Mouse (Mus musculus) C2C12 (cell line): ENCODE results near the gene Gpc6. TPM values are rescaled to one million over a fixed set of nuclear protein-coding genes. Genes with fewer than 3 reads are reported as not detected.

Source experiments
- H3K27me3 ChIP-seq: one replicate; pipeline ENCODE4 v1.6.1; 2011; ENCODE audit not compliant: control insufficient read depth, insufficient read depth, insufficient read length
- H3K36me3 ChIP-seq: one replicate; pipeline ENCODE4 v1.6.1; 2011; ENCODE audit not compliant: control insufficient read depth, insufficient read depth
- H3K4me3 ChIP-seq: one replicate; pipeline ENCODE4 v1.5.1; 2011; ENCODE audit warnings: mild to moderate bottlenecking, control low read depth; ENCODE audit not compliant: poor library complexity, insufficient read depth, severe bottlenecking
- H3K79me2 ChIP-seq: one replicate; pipeline ENCODE4 v1.6.1; 2011; ENCODE audit not compliant: control insufficient read depth, insufficient read depth
- H3K79me3 ChIP-seq: one replicate; pipeline ENCODE4 v1.6.1; 2011; ENCODE audit warnings: low read depth, control low read depth
- H3ac ChIP-seq: one replicate; pipeline ENCODE3; 2011; ENCODE audit warnings: low read depth; ENCODE audit not compliant: control insufficient read depth, insufficient read length
- CEBPB ChIP-seq: IDR thresholded peaks from one replicate; pipeline ENCODE4 v1.6.1; 2011; ENCODE audit warnings: low read depth, mild to moderate bottlenecking, control low read depth, moderate library complexity
- CTCF ChIP-seq: IDR thresholded peaks from one replicate; pipeline ENCODE4 v1.5.1; 2011; ENCODE audit not compliant: control insufficient read depth, insufficient read depth, insufficient read length
- FOSL1 ChIP-seq: IDR thresholded peaks from one replicate; pipeline ENCODE4 v1.8.0; 2011; ENCODE audit warnings: mild to moderate bottlenecking, low read length; ENCODE audit not compliant: poor library complexity, insufficient read depth, severe bottlenecking
- MAX ChIP-seq: IDR thresholded peaks from one replicate; pipeline ENCODE4 v1.6.1; 2011; ENCODE audit warnings: mild to moderate bottlenecking, control low read depth
- MYOD1 ChIP-seq: IDR thresholded peaks from one replicate; pipeline ENCODE4 v1.6.1; 2011; ENCODE audit warnings: low read depth; ENCODE audit not compliant: control insufficient read depth, insufficient read length
- MYOG ChIP-seq: IDR thresholded peaks from one replicate; pipeline ENCODE4 v1.6.1; 2011; ENCODE audit not compliant: control insufficient read depth, insufficient read length; ENCODE audit errors: extremely low read depth
- USF1 ChIP-seq: IDR thresholded peaks from one replicate; pipeline ENCODE4 v1.6.1; 2011; ENCODE audit warnings: low read depth, mild to moderate bottlenecking, control low read depth, moderate library complexity
- polyA plus RNA-seq: library from polyadenylated mRNA; unstranded; fragments of >200 nt; fragmentation: generic; extraction: Trizol; gene quantifications from one replicate; pipeline ENCODE4 v1.2.1, GENCODE M21; 2012; ENCODE audit warnings: missing spikeins

The Gpc6 gene
- polyA plus RNA-seq, 1 experiment, result 9.6 TPM

- Histone ChIP-seq H3K79me3 (no peaks in the 10 kb centered on the region), H3K27me3 (no peaks in the 10 kb centered on the region), H3K79me2 (no peaks in the 10 kb centered on the region), H3K4me3 (no peak overlapping the region), H3ac (no peak overlapping the region), H3K36me3 (no peaks in the 10 kb centered on the region)
- no peak for TF ChIP-seq MYOG
- no peak for TF ChIP-seq USF1
- TF ChIP-seq CEBPB, result no peak
- no peak for TF ChIP-seq CTCF
- TF ChIP-seq FOSL1, result no peak
- TF ChIP-seq MYOD1, result no peak
- no peak for TF ChIP-seq MAX
These were observed 993.6 kb downstream of the Gpc6 start for GRCm38 (mm10) chr14:117918724-117919123.

GRCm38 (mm10) chr14:117919612-117920011, 994.5 kb downstream of the Gpc6 start:
- Histone ChIP-seq H3K79me3 (no peaks in the 10 kb centered on the region), H3K79me2 (no peaks in the 10 kb centered on the region), H3ac (no peak overlapping the region), H3K36me3 (no peaks in the 10 kb centered on the region), H3K4me3 (no peak overlapping the region), H3K27me3 (no peaks in the 10 kb centered on the region)
- TF ChIP-seq MYOG (no peak), FOSL1 (no peak), USF1 (no peak), MAX (no peak), CTCF (no peak), CEBPB (no peak)

DNA sequence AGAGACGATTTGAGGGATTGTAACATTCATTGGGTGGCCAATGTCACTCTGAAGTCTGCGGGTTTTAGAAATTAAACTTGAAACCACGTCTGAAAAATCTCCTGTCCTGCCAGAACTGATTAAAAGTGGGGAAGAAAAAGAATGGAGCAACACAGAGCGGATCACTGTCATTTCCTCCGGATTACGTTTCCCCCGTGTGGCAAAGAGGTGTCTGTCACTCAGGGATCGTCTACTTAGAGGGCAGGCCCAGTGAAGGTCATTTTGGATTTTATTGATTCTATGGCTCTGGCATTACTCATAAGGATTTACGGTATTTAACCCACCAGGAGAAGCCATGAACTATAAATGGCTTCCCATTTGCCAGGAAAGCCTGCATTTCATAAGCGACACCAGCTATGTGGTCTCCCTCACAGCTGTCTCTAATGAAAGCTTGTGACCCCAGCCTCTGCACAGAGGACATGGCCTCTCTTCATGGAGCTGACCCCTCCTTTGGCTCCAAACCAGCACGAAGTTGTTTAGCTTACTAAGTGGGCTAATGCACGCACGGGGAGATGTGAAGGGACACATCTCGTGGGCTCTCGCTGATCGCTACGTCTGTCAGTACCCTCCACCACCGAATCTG, 996.4 kb downstream of the Gpc6 start:
- Histone ChIP-seq H3K4me3 (no peak overlapping the region), H3K79me2 (no peaks in the 10 kb centered on the region), H3ac (no peak overlapping the region), H3K79me3 (no peaks in the 10 kb centered on the region), H3K36me3 (no peaks in the 10 kb centered on the region), H3K27me3 (no peaks in the 10 kb centered on the region)
- TF ChIP-seq USF1 (no peak), MAX (no peak), MYOG (no peak), CEBPB (no peak), FOSL1 (no peak), MYOD1 (no peak), CTCF (no peak)

GRCm38 (mm10) chr14:117923667-117924066, 998.6 kb downstream of the Gpc6 start:
- Histone ChIP-seq H3K79me3 (no peaks in the 10 kb centered on the region), H3K79me2 (no peaks in the 10 kb centered on the region), H3ac (no peak overlapping the region), H3K4me3 (no peak overlapping the region), H3K36me3 (no peaks in the 10 kb centered on the region), H3K27me3 (no peaks in the 10 kb centered on the region)
- no peak for TF ChIP-seq CEBPB

DNA sequence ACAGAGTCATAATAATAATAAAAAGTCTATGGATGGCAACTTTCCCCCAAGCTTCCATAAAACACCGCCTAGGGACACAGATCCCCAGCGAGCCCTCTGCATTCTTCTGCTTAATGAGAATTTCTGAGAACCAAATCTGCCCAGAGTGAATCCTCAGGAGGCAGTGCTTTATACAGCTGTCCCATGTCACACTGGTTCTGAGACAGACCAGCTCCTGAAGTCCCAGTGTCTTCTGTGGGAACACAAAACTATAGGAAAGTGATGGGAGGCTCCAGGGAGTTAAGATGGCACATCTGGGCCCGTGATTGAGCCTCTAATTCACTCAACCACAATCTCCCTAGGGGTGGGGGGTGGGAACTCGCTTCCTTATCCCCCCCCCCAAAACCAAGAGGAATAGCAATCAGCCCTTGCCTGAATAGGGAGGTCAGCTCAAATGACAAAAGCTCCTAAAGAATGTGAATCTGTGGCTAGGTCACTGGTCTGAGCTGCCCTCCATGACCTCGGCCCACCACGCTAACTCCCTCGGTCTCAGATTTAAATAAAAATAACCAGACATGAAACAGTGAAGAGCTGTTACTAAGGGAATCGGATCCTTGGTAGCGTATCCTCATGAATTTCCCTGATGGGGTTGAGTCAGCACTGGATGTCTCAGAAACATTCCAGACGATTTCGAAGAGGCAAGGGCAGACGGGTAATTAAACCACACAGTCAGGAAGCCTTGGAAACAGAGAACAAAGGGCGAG, 1005.2 kb downstream of the Gpc6 start:
- Histone ChIP-seq H3K36me3 (no peaks in the 10 kb centered on the region), H3K79me2 (no peaks in the 10 kb centered on the region), H3K79me3 (no peaks in the 10 kb centered on the region), H3K4me3 (no peak overlapping the region), H3ac (no peak overlapping the region), H3K27me3 (no peaks in the 10 kb centered on the region)
- TF ChIP-seq USF1 (no peak), CTCF (no peak), MYOD1 (peak; percentile 30)

DNA sequence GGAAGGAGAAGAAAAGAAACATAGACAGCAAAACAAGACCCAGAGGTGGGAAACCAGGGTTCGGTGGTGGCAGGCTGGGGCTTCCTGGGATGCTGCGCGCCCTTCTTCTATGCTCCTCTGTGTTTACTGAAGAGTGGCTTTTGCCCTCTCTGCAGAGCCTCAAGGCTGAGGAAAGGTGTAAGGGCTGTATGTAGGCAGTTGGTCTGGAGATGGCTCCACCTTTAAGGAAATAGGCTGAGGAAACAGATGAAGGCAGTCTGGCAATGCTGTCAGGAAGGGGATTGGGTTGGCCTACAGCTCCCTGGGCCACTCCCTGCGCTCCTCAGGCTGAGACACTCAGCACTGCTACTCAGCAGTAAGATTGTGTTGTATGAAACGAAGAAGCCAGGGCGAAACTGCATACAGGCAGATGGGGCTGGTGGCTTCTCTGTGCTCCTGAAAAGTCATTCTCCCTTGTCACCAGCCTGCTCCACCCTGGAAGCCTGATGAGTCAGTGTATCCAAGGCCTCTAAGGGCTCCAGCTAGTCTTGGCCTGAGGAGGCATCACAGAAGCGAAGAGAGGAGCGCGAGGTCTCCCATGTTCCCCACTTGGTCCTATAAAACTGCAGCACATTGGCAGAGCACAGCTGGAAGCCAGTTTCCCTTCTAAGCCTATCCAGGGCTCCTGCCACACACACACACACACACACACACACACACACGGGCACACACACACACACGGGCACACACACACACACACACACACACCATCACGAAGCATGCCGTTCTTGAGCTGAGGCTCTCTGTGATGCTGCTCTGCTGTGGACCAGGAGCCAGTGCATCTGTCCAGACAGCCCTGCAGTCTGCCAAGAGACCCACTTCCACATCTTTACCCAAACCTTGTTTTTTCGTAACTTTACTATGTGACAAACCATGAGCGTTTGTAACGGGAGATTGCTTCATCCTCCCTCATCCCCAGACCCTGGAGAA, 1006.0 kb downstream of the Gpc6 start:
- Histone ChIP-seq H3K79me2 (no peaks in the 10 kb centered on the region), H3K79me3 (no peaks in the 10 kb centered on the region), H3K36me3 (no peaks in the 10 kb centered on the region), H3K27me3 (no peaks in the 10 kb centered on the region), H3K4me3 (no peak overlapping the region), H3ac (peak overlapping the region; percentile 53)
- TF ChIP-seq CEBPB (peak; percentile 15), MYOG (no peak)
